Mouse (Mus musculus): ENCODE results near the gene Yod1.

Gene Yod1

DNA sequence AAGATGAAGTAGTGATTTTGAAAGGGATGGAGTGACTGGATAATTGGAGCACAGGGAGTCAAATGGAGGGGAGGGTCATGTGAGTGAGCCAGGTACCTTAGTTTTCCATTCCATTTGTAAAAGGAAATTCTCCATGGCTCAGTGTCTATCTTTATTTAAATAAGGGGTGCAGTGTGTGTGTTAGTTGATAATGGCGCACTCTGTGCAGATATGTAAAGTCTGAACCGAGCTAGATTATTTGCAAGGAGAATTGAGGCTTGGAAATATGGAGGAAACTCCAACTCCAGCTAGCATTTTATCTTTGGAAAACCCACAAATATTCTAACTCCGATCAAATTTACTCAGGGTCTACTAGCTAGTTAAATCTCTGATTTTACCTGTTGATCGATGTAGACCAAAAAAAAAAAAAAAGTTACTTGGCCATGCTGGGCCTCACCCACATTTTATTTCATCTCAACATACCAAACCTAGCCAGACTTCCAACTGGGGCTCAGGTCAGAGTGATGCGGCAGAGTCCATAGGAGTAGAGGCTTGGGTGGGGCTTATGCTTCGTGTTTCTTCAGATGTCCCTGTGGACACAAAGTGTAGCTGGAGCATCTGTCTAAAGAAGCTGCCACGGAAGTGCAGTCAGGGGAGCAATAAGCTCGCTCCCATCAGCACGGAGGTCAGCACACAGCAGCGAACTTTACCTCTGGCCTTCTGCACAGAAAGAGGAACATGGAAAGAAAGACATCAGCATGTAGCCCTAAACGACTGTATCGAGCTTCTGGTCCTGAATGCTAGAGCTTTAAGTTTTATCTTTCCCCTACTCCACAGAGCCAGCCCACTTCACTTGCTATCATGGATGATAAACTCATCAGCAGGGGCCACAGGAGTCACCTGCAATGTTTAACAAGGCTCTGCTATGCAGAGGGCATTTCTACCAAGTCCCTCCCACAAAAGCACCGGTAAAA lies 15.9 kb downstream of the Yod1 start:
- DNase-seq (ENCODE audit: low spot score) = no peak

- no peak for DNase-seq (ENCODE audit: low spot score)
These were observed 16.5 kb downstream of the Yod1 start for GRCm38 (mm10) chr1:130733671-130734070.

DNA sequence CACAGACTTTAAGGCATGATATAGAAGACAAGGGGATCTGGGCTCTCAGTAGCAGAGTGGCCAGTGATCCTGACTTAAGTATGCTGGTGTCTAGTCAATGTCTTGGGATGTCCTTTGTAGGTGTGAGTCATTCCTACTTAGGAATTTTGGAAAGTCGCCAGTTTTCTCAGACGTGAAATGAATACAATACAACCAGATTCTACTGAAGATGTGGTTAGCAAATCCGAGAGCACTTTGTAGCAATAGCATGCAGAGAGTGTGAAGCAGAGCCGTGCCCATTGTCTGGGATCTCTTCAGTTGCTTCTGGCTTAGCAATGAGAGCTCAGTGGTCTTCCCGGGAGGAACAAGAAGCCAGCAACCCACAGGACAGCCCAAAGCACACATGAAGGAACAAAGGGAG lies 17.3 kb downstream of the Yod1 start:
- no peak for DNase-seq (ENCODE audit: low spot score)

DNA sequence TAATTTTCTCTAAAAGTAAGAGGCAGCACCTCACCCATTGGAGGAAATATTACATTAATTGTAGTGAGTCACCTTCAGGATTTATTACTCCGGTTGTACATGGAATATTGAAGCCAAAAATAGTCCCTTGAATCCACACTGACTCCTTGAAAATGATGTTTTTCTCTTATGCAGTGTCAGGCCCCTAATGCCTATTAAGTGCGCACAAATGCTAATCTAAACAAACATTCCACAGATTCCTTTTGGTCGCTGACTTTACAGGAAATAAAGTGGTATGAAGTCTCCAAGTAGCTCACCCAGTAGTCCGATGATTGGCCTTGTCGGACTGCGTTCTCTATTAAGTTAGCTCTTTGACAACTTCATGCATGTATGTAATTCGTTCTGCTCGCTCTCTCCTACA lies 17.7 kb downstream of the Yod1 start:
- no peak for DNase-seq (ENCODE audit: low spot score)

- no peak for DNase-seq (ENCODE audit: low spot score)
These were observed 20.3 kb downstream of the Yod1 start for GRCm38 (mm10) chr1:130737411-130737881.

GRCm38 (mm10) chr1:130737916-130738315 lies 20.8 kb downstream of the Yod1 start:
- DNase-seq (ENCODE audit: low spot score) = no peak

- no peak for DNase-seq (ENCODE audit: low spot score)
These were observed 21.5 kb downstream of the Yod1 start for GRCm38 (mm10) chr1:130738551-130739106.

DNA sequence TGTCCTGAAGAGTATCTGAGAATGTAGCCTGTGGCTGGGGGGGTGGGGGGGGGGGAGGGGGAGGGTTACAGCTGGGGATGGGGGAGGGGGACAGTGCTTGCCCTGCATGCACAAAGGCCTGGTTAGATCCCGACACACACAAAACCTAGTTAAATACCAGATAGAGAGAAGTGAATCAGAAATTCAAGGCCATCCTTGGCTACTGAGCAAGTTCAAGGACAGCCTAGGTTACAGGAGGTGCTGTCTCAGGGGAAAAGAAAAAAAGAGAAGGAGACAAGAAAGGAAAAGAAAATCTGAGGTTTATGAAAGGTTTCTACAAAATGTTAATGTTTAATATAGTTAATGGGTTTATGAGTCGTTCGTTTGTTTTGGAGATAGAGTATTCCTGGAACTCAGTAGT lies 22.5 kb downstream of the Yod1 start:
- no peak for DNase-seq (ENCODE audit: low spot score)

GRCm38 (mm10) chr1:130740227-130740648 lies 23.1 kb downstream of the Yod1 start:
- no peak for DNase-seq (ENCODE audit: low spot score)

GRCm38 (mm10) chr1:130740781-130741720 lies 23.9 kb downstream of the Yod1 start:
- no peak for DNase-seq (ENCODE audit: low spot score)

DNA sequence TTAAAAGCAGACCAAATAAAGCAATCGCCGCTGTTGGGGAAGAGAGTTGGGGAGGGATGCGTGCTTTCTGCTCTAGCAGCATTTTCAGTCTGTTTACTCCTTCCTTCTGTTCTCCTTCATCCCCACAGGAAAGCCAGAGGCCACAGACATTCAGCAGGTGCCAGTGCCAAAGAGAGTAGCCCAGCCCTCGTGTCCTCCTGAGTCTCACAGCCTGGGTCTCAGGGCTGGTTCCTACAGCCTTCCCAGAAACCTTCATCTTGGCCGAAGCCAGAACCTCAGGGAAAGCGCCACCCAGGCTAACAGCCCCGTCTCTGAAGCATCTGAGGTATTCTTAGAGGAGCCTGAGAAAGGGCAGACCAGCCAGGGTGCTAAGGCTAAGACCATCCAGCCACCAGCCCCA lies 25.1 kb downstream of the Yod1 start:
- DNase-seq (ENCODE audit: low spot score) = no peak

DNA sequence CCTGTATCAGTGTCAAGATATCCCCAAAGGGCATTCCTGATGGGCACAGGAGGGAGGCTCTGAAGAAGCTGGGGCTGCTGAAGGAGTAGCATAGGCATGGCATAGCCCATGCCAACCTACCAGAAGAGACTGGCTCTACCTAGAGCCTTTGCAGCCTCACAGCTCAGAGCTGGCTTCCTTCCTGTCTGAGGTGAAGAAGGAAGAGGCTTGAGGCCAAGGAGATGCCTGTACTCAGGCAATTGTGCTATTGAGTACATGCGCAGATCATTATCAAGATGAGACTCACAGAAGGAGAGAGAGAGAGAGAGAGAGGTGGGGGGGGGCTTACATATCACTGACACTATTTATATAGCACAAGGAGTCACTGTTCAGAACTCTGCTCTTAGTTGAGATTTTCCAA lies 26.6 kb downstream of the Yod1 start:
- no peak for DNase-seq (ENCODE audit: low spot score)

DNA sequence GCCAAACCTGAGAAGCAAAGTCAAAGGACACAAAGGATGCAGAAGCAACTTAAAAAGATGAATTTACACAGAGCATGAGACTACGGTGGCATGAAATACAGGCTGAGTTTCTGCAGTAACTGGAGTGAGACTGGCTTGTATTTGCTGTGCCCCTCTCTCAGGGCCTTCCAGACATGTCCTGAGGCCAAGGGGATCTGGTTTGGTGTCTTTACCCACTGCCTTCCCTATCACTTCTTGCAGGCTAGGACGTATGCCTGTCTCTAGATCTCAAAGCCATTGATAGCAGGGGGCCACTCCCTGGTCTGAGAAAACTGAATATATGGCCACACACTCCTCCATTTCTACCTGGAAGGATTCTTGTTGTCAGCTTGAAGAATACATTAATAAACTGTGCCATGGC lies 27.1 kb downstream of the Yod1 start:
- DNase-seq (ENCODE audit: low spot score) = no peak

DNA sequence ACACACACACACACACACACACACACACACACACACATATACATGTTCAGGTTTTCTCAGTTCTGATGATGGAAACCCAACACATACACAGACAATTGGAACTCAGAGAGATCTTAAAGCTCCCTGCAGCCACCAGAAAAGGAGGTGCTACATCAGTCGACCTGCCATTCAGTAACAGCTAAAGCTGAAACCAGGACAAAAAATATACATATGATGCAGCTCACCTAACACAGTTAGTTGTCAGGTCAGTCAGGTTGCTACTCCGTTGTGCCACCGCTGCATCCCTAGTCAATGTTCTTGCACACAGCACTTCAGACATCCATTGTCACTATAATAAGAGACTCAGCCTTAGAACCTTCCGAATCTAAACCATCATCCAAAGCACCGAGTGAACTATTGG lies 27.8 kb downstream of the Yod1 start:
- no peak for DNase-seq (ENCODE audit: low spot score)

GRCm38 (mm10) chr1:130745591-130745990 lies 28.5 kb downstream of the Yod1 start:
- DNase-seq (ENCODE audit: low spot score) = no peak

- no peak for DNase-seq (ENCODE audit: low spot score)
These were observed 29.7 kb downstream of the Yod1 start for GRCm38 (mm10) chr1:130746819-130747218.

DNA sequence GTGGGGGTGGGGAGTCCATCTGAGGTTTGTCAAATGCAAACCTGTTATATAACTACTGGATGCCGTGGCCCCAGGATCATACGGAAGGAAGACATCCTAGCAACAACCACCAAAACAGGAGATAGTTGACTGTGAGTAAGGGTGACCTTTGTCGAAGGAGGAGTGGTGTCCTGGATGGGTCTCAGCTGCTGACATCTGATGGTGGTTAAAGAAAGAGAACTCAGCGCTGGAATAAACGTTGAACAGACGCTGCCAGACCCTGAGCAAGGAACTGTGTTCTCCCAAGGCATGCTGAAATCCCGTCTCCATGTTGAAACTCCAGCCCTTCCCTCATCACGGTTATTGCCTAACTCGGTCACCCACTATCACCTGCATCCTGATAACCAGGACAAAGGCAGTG lies 42.6 kb downstream of the Yod1 start:
- no peak for DNase-seq (ENCODE audit: low spot score)

DNA sequence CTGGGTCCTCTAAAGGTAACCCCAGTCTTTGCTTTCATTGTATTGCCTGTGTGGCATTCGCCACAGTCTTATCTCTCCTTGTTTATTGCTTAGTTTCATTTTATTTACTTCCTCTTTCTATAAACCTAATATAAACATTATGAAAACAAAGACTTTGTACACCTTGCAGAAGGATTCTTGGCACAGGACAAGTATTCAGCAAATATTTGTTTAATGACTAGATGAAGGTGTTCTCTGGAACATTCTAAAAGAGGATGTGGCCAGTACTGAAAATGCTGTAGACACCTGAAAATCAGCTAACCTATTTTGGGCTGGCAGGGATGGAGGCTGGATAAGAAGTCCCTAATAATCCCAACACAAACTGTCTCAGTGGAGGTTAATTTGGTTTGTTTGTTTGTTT lies 44.5 kb downstream of the Yod1 start:
- no peak for DNase-seq (ENCODE audit: low spot score)

GRCm38 (mm10) chr1:130762045-130762760 lies 45.1 kb downstream of the Yod1 start:
- no peak for DNase-seq (ENCODE audit: low spot score)

DNA sequence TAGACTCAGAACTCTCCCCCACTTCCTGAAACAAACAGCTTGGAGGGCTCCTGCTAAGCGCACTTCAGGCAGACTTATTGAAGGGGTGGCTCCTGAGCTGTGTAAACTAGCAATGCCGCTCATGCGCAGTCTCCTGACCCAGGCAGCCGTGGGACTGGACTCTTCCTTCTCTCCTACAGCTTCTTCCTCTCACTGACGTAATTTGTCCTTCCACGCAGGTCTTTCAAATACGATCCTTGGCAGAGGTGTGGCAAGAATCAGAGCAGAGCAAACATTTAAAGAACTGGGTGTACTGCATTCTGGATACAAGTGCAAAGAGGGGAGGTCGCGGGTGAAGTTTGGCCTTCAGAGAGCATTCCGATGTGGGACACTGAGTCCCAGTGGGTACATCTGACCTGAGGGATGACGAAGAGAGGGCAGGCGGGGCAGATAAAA lies 46.9 kb downstream of the Yod1 start:
- DNase-seq (ENCODE audit: low spot score) = peak; percentile 47

GRCm38 (mm10) chr1:130767066-130767465 lies 49.9 kb downstream of the Yod1 start:
- no peak for DNase-seq (ENCODE audit: low spot score)

GRCm38 (mm10) chr1:130769925-130770324 lies 52.8 kb downstream of the Yod1 start:
- no peak for DNase-seq (ENCODE audit: low spot score)

All from ovary, adult 18-20 months (tissue).